Mouse (Mus musculus) lung, adult 2 months (tissue): ENCODE data around the gene Hist1h3e. TPM values are rescaled to one million over a fixed set of nuclear protein-coding genes. Genes with fewer than 3 reads are reported as not detected.

ENCODE experiments used
- DNase-seq: peaks from one replicate; pipeline ENCODE4 v3.0.0; 2022
- H3K4me1 ChIP-seq: fragments of 200-500 bp; 2 replicates; pipeline ENCODE4 v1.6.1; 2011; ENCODE audit warnings: low read length; ENCODE audit not compliant: control insufficient read depth, insufficient read depth
- H3K4me3 ChIP-seq: fragments of 200-500 bp; replicated peaks from 2 replicates; pipeline ENCODE3; 2011; ENCODE audit warnings: low read depth, mild to moderate bottlenecking, control low read depth, low read length; ENCODE audit errors: extremely low read depth
- CTCF ChIP-seq: fragments of 200-500 bp; IDR thresholded peaks from 2 replicates; pipeline ENCODE4 v1.5.1; 2011; ENCODE audit warnings: mild to moderate bottlenecking, low read length, control low read depth; ENCODE audit not compliant: insufficient read depth
- POLR2A ChIP-seq: fragments of 200-500 bp; IDR thresholded peaks from 2 replicates; pipeline ENCODE4 v1.6.1; 2011; ENCODE audit warnings: low read depth, mild to moderate bottlenecking, control low read depth, low read length, borderline replicate concordance; ENCODE audit errors: extremely low read depth
- WGBS: fragments of 180-500 bp; shearing (Covaris S2); methylation state at CpG from one replicate; pipeline ENCODE4 v1.1.7; 2018; 5-methylcytosine and 5-hydroxymethylcytosine counted together
- polyA plus RNA-seq: library from polyadenylated mRNA; depleted of rRNA; stranded (reverse); fragments of >200 nt; gene quantifications from 2 replicates; pipeline ENCODE4 v1.2.3, GENCODE M21; 2012; rRNA removed

Hist1h3e gene
- polyA plus RNA-seq, 1 experiment, result 9.2 TPM

- DNase-seq, result no peak
- H3K4me3 ChIP-seq, result no peak overlapping the region
- peaks cover 3% of the 10 kb centered on the region; the same call in 1 of the 2 replicates for H3K4me1 ChIP-seq
- WGBS, result 32% methylated on average over 5 of the region's 5 CpGs
- TF ChIP-seq POLR2A (no peak), CTCF (no peak)
Measured at GRCm38 (mm10) chr13:23523976-23524375, 38.2 kb downstream of the Hist1h3e start.

- H3K4me1 ChIP-seq, result peaks cover 3% of the 10 kb centered on the region; the same call in 1 of the 2 replicates
- no peak for TF ChIP-seq POLR2A
- TF ChIP-seq CTCF, result no peak
- WGBS, result 3% methylated on average over 14 of the region's 14 CpGs
- peak; percentile 61 for DNase-seq
- no peak overlapping the region for H3K4me3 ChIP-seq
Measured at GRCm38 (mm10) chr13:23521703-23522102, 40.5 kb downstream of the Hist1h3e start.

GRCm38 (mm10) chr13:23519416-23519815 is 42.8 kb downstream of the Hist1h3e start:
- TF ChIP-seq POLR2A (no peak), CTCF (no peak)
- under 1% methylated on average over 10 of the region's 10 CpGs for WGBS
- Histone ChIP-seq H3K4me3 (peak overlapping the region; percentile 54), H3K4me1 (no peaks in the 10 kb centered on the region; the same call in 1 of the 2 replicates)
- DNase-seq, result peak; percentile 72

GRCm38 (mm10) chr13:23518885-23519284 is 43.3 kb downstream of the Hist1h3e start:
- no peak for TF ChIP-seq POLR2A
- no peak for TF ChIP-seq CTCF
- peak; percentile 71 for DNase-seq
- Histone ChIP-seq H3K4me1 (no peaks in the 10 kb centered on the region; the same call in 1 of the 2 replicates), H3K4me3 (peak overlapping the region; percentile 54)
- WGBS, result 0% methylated on average over 6 of the region's 6 CpGs

GRCm38 (mm10) chr13:23518295-23518603 is 43.9 kb downstream of the Hist1h3e start:
- Histone ChIP-seq H3K4me1 (no peaks in the 10 kb centered on the region; the same call in 1 of the 2 replicates), H3K4me3 (peak overlapping the region; percentile 84)
- DNase-seq, result no peak
- no peak for TF ChIP-seq CTCF
- no peak for TF ChIP-seq POLR2A
- 1% methylated on average over 6 of the region's 6 CpGs for WGBS

- under 1% methylated on average over 27 of the region's 27 CpGs for WGBS
- no peaks in the 10 kb centered on the region; the same call in 1 of the 2 replicates for H3K4me1 ChIP-seq
- DNase-seq, result peak; percentile 81
- TF ChIP-seq CTCF, result no peak
- TF ChIP-seq POLR2A, result no peak
- H3K4me3 ChIP-seq, result peak overlapping the region; percentile 84
Measured at GRCm38 (mm10) chr13:23517603-23518294, 44.4 kb downstream of the Hist1h3e start.

GRCm38 (mm10) chr13:23516822-23517602 is 45.2 kb downstream of the Hist1h3e start:
- TF ChIP-seq CTCF (no peak), POLR2A (no peak)
- Histone ChIP-seq H3K4me3 (peak overlapping the region; percentile 84), H3K4me1 (no peaks in the 10 kb centered on the region; the same call in 1 of the 2 replicates)
- WGBS, result under 1% methylated on average over 19 of the region's 19 CpGs
- peak; percentile 71 for DNase-seq

GRCm38 (mm10) chr13:23515826-23516620 is 46.1 kb downstream of the Hist1h3e start:
- no peaks in the 10 kb centered on the region; the same call in 1 of the 2 replicates for H3K4me1 ChIP-seq
- no peak overlapping the region for H3K4me3 ChIP-seq
- DNase-seq, result no peak
- WGBS, result 57% methylated on average over 15 of the region's 15 CpGs
- TF ChIP-seq CTCF (no peak), POLR2A (no peak)

- H3K4me3 ChIP-seq, result no peak overlapping the region
- no peak for TF ChIP-seq POLR2A
- TF ChIP-seq CTCF, result no peak
- no peaks in the 10 kb centered on the region; the same call in 1 of the 2 replicates for H3K4me1 ChIP-seq
- DNase-seq, result no peak
- 82% methylated on average over 5 of the region's 5 CpGs for WGBS
Measured at GRCm38 (mm10) chr13:23515281-23515680, 46.9 kb downstream of the Hist1h3e start.

- Histone ChIP-seq H3K4me1 (no peaks in the 10 kb centered on the region), H3K4me3 (no peak overlapping the region)
- WGBS, result 79% methylated on average over 1 of the region's 1 CpGs
- no peak for DNase-seq
- TF ChIP-seq CTCF (no peak), POLR2A (no peak)
Measured at GRCm38 (mm10) chr13:23513517-23513916, 48.7 kb downstream of the Hist1h3e start.

Other genes with a start within 250 kb of the Hist1h3e start
- gene Zfp322a, start 193.2 kb downstream of the Hist1h3e start, polyA plus RNA-seq, result 1.4 and 2.4 TPM in 2 replicates
- gene Abt1, start 138.5 kb downstream of the Hist1h3e start, polyA plus RNA-seq, result 2.7 and 3.3 TPM in 2 replicates
- gene Btn1a1, start 96.5 kb downstream of the Hist1h3e start, polyA plus RNA-seq, result not detected in 2 replicates
- not detected in 2 replicates for gene Btn2a2, start 73.5 kb downstream of the Hist1h3e start, polyA plus RNA-seq
- gene Hist1h4h, start 31.3 kb downstream of the Hist1h3e start, polyA plus RNA-seq, result 27.1 and 28.0 TPM in 2 replicates
- gene Hist1h2af, start 28.5 kb downstream of the Hist1h3e start, polyA plus RNA-seq, result 28.7 and 47.1 TPM in 2 replicates
- gene Hist1h3g, start 26.9 kb downstream of the Hist1h3e start, polyA plus RNA-seq, result 2.1 and 2.3 TPM in 2 replicates
- gene Hist1h2bh, start 19.0 kb downstream of the Hist1h3e start, polyA plus RNA-seq, result 0.66 and 0.87 TPM in 2 replicates
- gene Hist1h3f, start 18.3 kb downstream of the Hist1h3e start, polyA plus RNA-seq, result 1.3 and 1.7 TPM in 2 replicates
- 1.4 and 1.8 TPM in 2 replicates for gene Hist1h4f, start 10.7 kb downstream of the Hist1h3e start, polyA plus RNA-seq
- gene Hist1h1d, start 9.1 kb downstream of the Hist1h3e start, polyA plus RNA-seq, result 0.10 and 0.12 TPM in 2 replicates
- gene Hist1h2ae, start 8.9 kb upstream of the Hist1h3e start, polyA plus RNA-seq, result 1.8 and 2.3 TPM in 2 replicates
- gene Hist1h2bg, start 9.0 kb upstream of the Hist1h3e start, polyA plus RNA-seq, result 9.8 and 22.7 TPM in 2 replicates
- gene Hist1h2bf, start 11.8 kb upstream of the Hist1h3e start, polyA plus RNA-seq, result 2.7 and 3.4 TPM in 2 replicates
- gene Hist1h2ad, start 12.0 kb upstream of the Hist1h3e start, polyA plus RNA-seq, result 1.2 and 2.0 TPM in 2 replicates
- gene Hist1h3d, start 13.4 kb upstream of the Hist1h3e start, polyA plus RNA-seq, result 2.6 and 4.5 TPM in 2 replicates
- 9.0 and 9.5 TPM in 2 replicates for gene Hist1h4d, start 19.2 kb upstream of the Hist1h3e start, polyA plus RNA-seq
- gene Hist1h2be, start 58.8 kb upstream of the Hist1h3e start, polyA plus RNA-seq, result 2.7 and 3.0 TPM in 2 replicates
- 2.0 and 2.4 TPM in 2 replicates for gene Hist1h1e, start 60.2 kb upstream of the Hist1h3e start, polyA plus RNA-seq
- gene Hist1h2ac, start 121.6 kb upstream of the Hist1h3e start, polyA plus RNA-seq, result 0.45 and 0.61 TPM in 2 replicates
- gene Hist1h2bc, start 121.8 kb upstream of the Hist1h3e start, polyA plus RNA-seq, result 142 and 182 TPM in 2 replicates
- not detected in 2 replicates for gene Hist1h1t, start 133.4 kb upstream of the Hist1h3e start, polyA plus RNA-seq
- gene Hist1h4c, start 136.1 kb upstream of the Hist1h3e start, polyA plus RNA-seq, result 6.3 and 6.8 TPM in 2 replicates
- gene Hfe, start 148.5 kb upstream of the Hist1h3e start, polyA plus RNA-seq, result 21.3 and 24.2 TPM in 2 replicates
- 38.1 and 46.7 TPM in 2 replicates for gene Hist1h1c, start 176.4 kb upstream of the Hist1h3e start, polyA plus RNA-seq
- 1.2 and 2.9 TPM in 2 replicates for gene Hist1h3c, start 183.2 kb upstream of the Hist1h3e start, polyA plus RNA-seq
- gene Hist1h2bb, start 184.4 kb upstream of the Hist1h3e start, polyA plus RNA-seq, result 2.5 and 2.6 TPM in 2 replicates
- 2.0 and 3.9 TPM in 2 replicates for gene Hist1h2ab, start 188.8 kb upstream of the Hist1h3e start, polyA plus RNA-seq
- gene Hist1h3b, start 189.9 kb upstream of the Hist1h3e start, polyA plus RNA-seq, result 2.6 and 3.8 TPM in 2 replicates
- 2.5 and 2.8 TPM in 2 replicates for gene Hist1h4b, start 194.6 kb upstream of the Hist1h3e start, polyA plus RNA-seq
- 2.4 and 2.9 TPM in 2 replicates for gene Hist1h4a, start 198.9 kb upstream of the Hist1h3e start, polyA plus RNA-seq
- 3.1 and 4.3 TPM in 2 replicates for gene Hist1h3a, start 200.0 kb upstream of the Hist1h3e start, polyA plus RNA-seq
- gene Hist1h1a, start 201.3 kb upstream of the Hist1h3e start, polyA plus RNA-seq, result not detected in 2 replicates
- 0.07 TPM in 1 of 2 replicates, not detected in the other for gene Trim38, start 207.5 kb upstream of the Hist1h3e start, polyA plus RNA-seq
- gene Slc17a2, start 244.6 kb upstream of the Hist1h3e start, polyA plus RNA-seq, result 0.32 and 0.52 TPM in 2 replicates